Mouse (Mus musculus): ENCODE data around the gene Vill. TPM values are rescaled to one million over a fixed set of nuclear protein-coding genes. Genes with fewer than 3 reads are reported as not detected.
A peak's percentile ranks its signal among the peaks of the same experiment; 100 is the strongest.

The Vill gene
- polyA plus RNA-seq, 1 experiment from 2014 or later = 31.6 TPM

- 8% methylated on average over 6 of the region's 6 CpGs for WGBS
- Histone ChIP-seq H3K9me3 (no peaks in the 10 kb centered on the region), H3K9ac (no peak overlapping the region), H3K27me3 (replicated peaks) (no peaks in the 10 kb centered on the region), H3K36me3 (peaks cover 12% of the 10 kb centered on the region), H3K4me2 (no peak overlapping the region), H3K4me1 (no peaks in the 10 kb centered on the region), H3K27ac (no peak overlapping the region), H3K4me3 (replicated peaks) (no peak overlapping the region)
- ATAC-seq (ENCODE audit: insufficient read depth, low FRiP score, low read depth) = no peak
Measured at GRCm38 (mm10) chr9:119067601-119068000, 15.0 kb downstream of the Vill start.

GRCm38 (mm10) chr9:119068266-119068665 is 15.7 kb downstream of the Vill start:
- Histone ChIP-seq H3K27ac (no peak overlapping the region), H3K9me3 (no peaks in the 10 kb centered on the region), H3K4me2 (no peak overlapping the region), H3K27me3 (replicated peaks) (no peaks in the 10 kb centered on the region), H3K36me3 (peaks cover 12% of the 10 kb centered on the region), H3K4me3 (replicated peaks) (no peak overlapping the region), H3K4me1 (no peaks in the 10 kb centered on the region), H3K9ac (no peak overlapping the region)
- no peak for ATAC-seq (ENCODE audit: insufficient read depth, low FRiP score, low read depth)
- 84% methylated on average over 11 of the region's 11 CpGs for WGBS

GRCm38 (mm10) chr9:119070173-119070825 is 17.7 kb downstream of the Vill start:
- Histone ChIP-seq H3K4me1 (no peaks in the 10 kb centered on the region), H3K36me3 (peaks cover 22% of the 10 kb centered on the region), H3K4me2 (no peak overlapping the region), H3K9me3 (no peaks in the 10 kb centered on the region), H3K27me3 (replicated peaks) (no peaks in the 10 kb centered on the region), H3K27ac (no peak overlapping the region), H3K4me3 (replicated peaks) (no peak overlapping the region), H3K9ac (no peak overlapping the region)
- 78% methylated on average over 13 of the region's 13 CpGs for whole genome bisulfite sequencing
- no peak for ATAC-seq (ENCODE audit: insufficient read depth, low FRiP score, low read depth)

- H3K36me3 ChIP-seq = peaks cover 30% of the 10 kb centered on the region
- H3K4me1 ChIP-seq = 0 out of 2 replicates have a peak, but pooled peaks cover 4% of the 10 kb centered on the region
- no peak overlapping the region for H3K4me3 ChIP-seq (replicated peaks)
- no peak overlapping the region for H3K4me2 ChIP-seq
- H3K27me3 ChIP-seq (replicated peaks) = no peaks in the 10 kb centered on the region
- ATAC-seq (ENCODE audit: insufficient read depth, low FRiP score, low read depth) = no peak
- H3K27ac ChIP-seq = no peak overlapping the region
- WGBS = 77% methylated on average over 9 of the region's 9 CpGs
- H3K9me3 ChIP-seq = no peaks in the 10 kb centered on the region
- H3K9ac ChIP-seq = no peak overlapping the region
Measured at GRCm38 (mm10) chr9:119071786-119072185, 19.2 kb downstream of the Vill start.

GRCm38 (mm10) chr9:119073184-119073895 is 20.8 kb downstream of the Vill start:
- 71% methylated on average over 15 of the region's 15 CpGs for WGBS
- Histone ChIP-seq H3K27ac (no peak overlapping the region), H3K9me3 (no peaks in the 10 kb centered on the region), H3K4me3 (replicated peaks) (no peak overlapping the region), H3K4me2 (no peak overlapping the region), H3K36me3 (peaks cover 30% of the 10 kb centered on the region), H3K9ac (no peak overlapping the region), H3K4me1 (0 out of 2 replicates have a peak, but pooled peaks cover 4% of the 10 kb centered on the region), H3K27me3 (replicated peaks) (no peaks in the 10 kb centered on the region)
- peak; percentile 6; the same call in 1 of the 2 replicates for ATAC-seq (ENCODE audit: insufficient read depth, low FRiP score, low read depth)

GRCm38 (mm10) chr9:119075685-119076084 is 23.1 kb downstream of the Vill start:
- Histone ChIP-seq H3K4me1 (0 out of 2 replicates have a peak, but pooled peaks cover 4% of the 10 kb centered on the region), H3K4me2 (no peak overlapping the region), H3K9ac (no peak overlapping the region), H3K36me3 (peaks cover 36% of the 10 kb centered on the region), H3K27me3 (replicated peaks) (no peaks in the 10 kb centered on the region), H3K27ac (no peak overlapping the region), H3K9me3 (no peaks in the 10 kb centered on the region), H3K4me3 (replicated peaks) (no peak overlapping the region)
- no peak for ATAC-seq (ENCODE audit: insufficient read depth, low FRiP score, low read depth)
- 71% methylated on average over 16 of the region's 16 CpGs for WGBS

- no peak for ATAC-seq (ENCODE audit: insufficient read depth, low FRiP score, low read depth)
- Histone ChIP-seq H3K9ac (no peak overlapping the region), H3K27ac (no peak overlapping the region), H3K9me3 (no peaks in the 10 kb centered on the region), H3K36me3 (peaks cover 17% of the 10 kb centered on the region; the same call in 1 of the 2 replicates), H3K27me3 (replicated peaks) (no peaks in the 10 kb centered on the region), H3K4me1 (peaks cover 21% of the 10 kb centered on the region), H3K4me2 (no peak overlapping the region), H3K4me3 (replicated peaks) (no peak overlapping the region)
- 67% methylated on average over 5 of the region's 5 CpGs for WGBS
Measured at GRCm38 (mm10) chr9:119080040-119080675, 27.6 kb downstream of the Vill start.

GRCm38 (mm10) chr9:119082039-119082438 is 29.5 kb downstream of the Vill start:
- H3K4me3 ChIP-seq (replicated peaks) = no peak overlapping the region
- H3K4me2 ChIP-seq = no peak overlapping the region
- no peak overlapping the region for H3K9ac ChIP-seq
- H3K9me3 ChIP-seq = no peaks in the 10 kb centered on the region
- H3K27me3 ChIP-seq (replicated peaks) = no peaks in the 10 kb centered on the region
- ATAC-seq (ENCODE audit: insufficient read depth, low FRiP score, low read depth) = peak; percentile 23; the same call in 1 of the 2 replicates
- peak overlapping the region; percentile 68 for H3K27ac ChIP-seq
- peaks cover 8% of the 10 kb centered on the region; the same call in 1 of the 2 replicates for H3K36me3 ChIP-seq
- peaks cover 26% of the 10 kb centered on the region for H3K4me1 ChIP-seq
- WGBS = 30% methylated on average over 8 of the region's 8 CpGs

GRCm38 (mm10) chr9:119082656-119083430 is 30.3 kb downstream of the Vill start:
- no peak for ATAC-seq (ENCODE audit: insufficient read depth, low FRiP score, low read depth)
- no peak overlapping the region for H3K9ac ChIP-seq
- H3K4me3 ChIP-seq (replicated peaks) = no peak overlapping the region
- H3K4me2 ChIP-seq = no peak overlapping the region
- no peaks in the 10 kb centered on the region for H3K27me3 ChIP-seq (replicated peaks)
- peaks cover 8% of the 10 kb centered on the region; the same call in 1 of the 2 replicates for H3K36me3 ChIP-seq
- H3K9me3 ChIP-seq = no peaks in the 10 kb centered on the region
- 74% methylated on average over 7 of the region's 7 CpGs for WGBS
- H3K4me1 ChIP-seq = peaks cover 32% of the 10 kb centered on the region
- peak overlapping the region; percentile 68 for H3K27ac ChIP-seq

GRCm38 (mm10) chr9:119083966-119084365 is 31.4 kb downstream of the Vill start:
- no peak overlapping the region for H3K4me2 ChIP-seq
- no peak overlapping the region for H3K27ac ChIP-seq
- no peak for ATAC-seq (ENCODE audit: insufficient read depth, low FRiP score, low read depth)
- H3K36me3 ChIP-seq = peaks cover 3% of the 10 kb centered on the region; the same call in 1 of the 2 replicates
- no peak overlapping the region for H3K9ac ChIP-seq
- peaks cover 37% of the 10 kb centered on the region for H3K4me1 ChIP-seq
- WGBS = 58% methylated on average over 10 of the region's 10 CpGs
- H3K9me3 ChIP-seq = no peaks in the 10 kb centered on the region
- no peaks in the 10 kb centered on the region for H3K27me3 ChIP-seq (replicated peaks)
- no peak overlapping the region for H3K4me3 ChIP-seq (replicated peaks)

GRCm38 (mm10) chr9:119086451-119086850 is 33.9 kb downstream of the Vill start:
- H3K27me3 ChIP-seq (replicated peaks) = no peaks in the 10 kb centered on the region
- H3K9ac ChIP-seq = no peak overlapping the region
- H3K4me3 ChIP-seq (replicated peaks) = no peak overlapping the region
- no peaks in the 10 kb centered on the region for H3K9me3 ChIP-seq
- H3K4me1 ChIP-seq = peaks cover 39% of the 10 kb centered on the region
- H3K36me3 ChIP-seq = 0 out of 2 replicates have a peak, but pooled peaks cover 2% of the 10 kb centered on the region
- 29% methylated on average over 1 of the region's 1 CpGs for WGBS
- H3K4me2 ChIP-seq = no peak overlapping the region
- H3K27ac ChIP-seq = no peak overlapping the region
- no peak for ATAC-seq (ENCODE audit: insufficient read depth, low FRiP score, low read depth)
